Mouse (Mus musculus) liver, embryonic 12.5 days (tissue): Measurements from ENCODE around the gene Irs2. TPM values are rescaled to one million over a fixed set of nuclear protein-coding genes. Genes with fewer than 3 reads are reported as not detected.

Experiments used
- ATAC-seq: fragments of 200-750 bp; cut with Nextera tagmentation; 2 replicates; pipeline ENCODE4 v1.8.0; 2017; ENCODE audit warnings: moderate number of reproducible peaks, mild to moderate bottlenecking, moderate library complexity
- H3K27ac ChIP-seq: fragments of 300-500 bp; sonication (generic); 2 replicates; pipeline ENCODE4 v1.5.1; 2016; ENCODE audit warnings: mild to moderate bottlenecking
- H3K27me3 ChIP-seq: fragments of 300-500 bp; sonication (generic); replicated peaks from 2 replicates; pipeline ENCODE4 v1.6.1; 2016; ENCODE audit warnings: mild to moderate bottlenecking, moderate library complexity
- H3K36me3 ChIP-seq: fragments of 300-500 bp; sonication (generic); 2 replicates; pipeline ENCODE4 v1.6.1; 2016; ENCODE audit warnings: mild to moderate bottlenecking, moderate library complexity
- H3K4me1 ChIP-seq: fragments of 300-500 bp; sonication (generic); 2 replicates; pipeline ENCODE4 v1.6.1; 2016
- H3K4me2 ChIP-seq: fragments of 300-500 bp; sonication (generic); 2 replicates; pipeline ENCODE4 v1.6.1; 2016; ENCODE audit warnings: mild to moderate bottlenecking, moderate library complexity
- H3K4me3 ChIP-seq: fragments of 300-500 bp; sonication (generic); 2 replicates; pipeline ENCODE4 v1.5.1; 2016; ENCODE audit warnings: mild to moderate bottlenecking, moderate library complexity
- H3K9ac ChIP-seq: fragments of 300-500 bp; sonication (generic); 2 replicates; pipeline ENCODE4 v1.6.1; 2016; ENCODE audit warnings: mild to moderate bottlenecking, moderate library complexity
- H3K9me3 ChIP-seq: fragments of 300-500 bp; sonication (generic); replicated peaks from 2 replicates; pipeline ENCODE4 v1.6.1; 2016; ENCODE audit warnings: mild to moderate bottlenecking, moderate library complexity
- WGBS: fragments of 180-500 bp; shearing (Covaris S2); methylation state at CpG from one replicate; pipeline ENCODE4 v1.1.7; 2016; ENCODE audit not compliant: insufficient replicate concordance; 5-methylcytosine and 5-hydroxymethylcytosine counted together
- polyA plus RNA-seq: library from polyadenylated mRNA; unstranded; fragments of >200 nt; fragmentation: Nextera tagmentation; extraction: Ambion mirVana; gene quantifications from 2 replicates; pipeline ENCODE4 v1.2.1, GENCODE M21; 2016

Irs2 gene
- polyA plus RNA-seq, result 9.6 and 10.4 TPM in 2 replicates

GRCm38 (mm10) chr8:11008379-11008775 lies at the start of gene Irs2:
TSS of gene Irs2 (minus strand) at chr8:11008458.
- WGBS, result 1% methylated on average over 62 of the region's 64 CpGs
- H3K36me3 ChIP-seq, result peaks cover 27% of the 10 kb centered on the region
- peak within 1 kb of the TSS; percentile 90 for H3K4me2 ChIP-seq
- peak within 1 kb of the TSS; percentile 97 for H3K27ac ChIP-seq
- H3K9ac ChIP-seq, result peak within 1 kb of the TSS; percentile 94
- peaks cover 58% of the 10 kb centered on the region for H3K4me1 ChIP-seq
- H3K4me3 ChIP-seq, result peak within 1 kb of the TSS; percentile 88
- peaks cover 14% of the 10 kb centered on the region; the same call in 1 of the 2 replicates for H3K27me3 ChIP-seq
- no peaks in the 10 kb centered on the region for H3K9me3 ChIP-seq
- ATAC-seq, result no peak

- H3K36me3 ChIP-seq, result no peaks in the 10 kb centered on the region
- peak; percentile 31; the same call in 1 of the 2 replicates for ATAC-seq
- H3K9me3 ChIP-seq, result no peaks in the 10 kb centered on the region
- H3K4me2 ChIP-seq, result no peak overlapping the region
- peaks cover 5% of the 10 kb centered on the region; the same call in 1 of the 2 replicates for H3K4me1 ChIP-seq
- peaks cover 3% of the 10 kb centered on the region; the same call in 1 of the 2 replicates for H3K27me3 ChIP-seq
- 70% methylated on average over 5 of the region's 5 CpGs for WGBS
- no peak overlapping the region for H3K4me3 ChIP-seq
- no peak overlapping the region for H3K9ac ChIP-seq
- H3K27ac ChIP-seq, result no peak overlapping the region
These were observed 48.4 kb upstream of the Irs2 start for GRCm38 (mm10) chr8:11056665-11057064.

GRCm38 (mm10) chr8:11056175-11056563 lies 47.9 kb upstream of the Irs2 start:
- H3K4me2 ChIP-seq, result no peak overlapping the region
- H3K9ac ChIP-seq, result no peak overlapping the region
- peaks cover 3% of the 10 kb centered on the region; the same call in 1 of the 2 replicates for H3K27me3 ChIP-seq
- H3K9me3 ChIP-seq, result no peaks in the 10 kb centered on the region
- H3K27ac ChIP-seq, result no peak overlapping the region
- H3K36me3 ChIP-seq, result no peaks in the 10 kb centered on the region
- peaks cover 5% of the 10 kb centered on the region; the same call in 1 of the 2 replicates for H3K4me1 ChIP-seq
- ATAC-seq, result no peak
- WGBS, result 66% methylated on average over 8 of the region's 8 CpGs
- no peak overlapping the region for H3K4me3 ChIP-seq

- Histone ChIP-seq H3K9me3 (no peaks in the 10 kb centered on the region), H3K4me3 (no peak overlapping the region), H3K27me3 (peaks cover 3% of the 10 kb centered on the region; the same call in 1 of the 2 replicates), H3K4me1 (peaks cover 5% of the 10 kb centered on the region; the same call in 1 of the 2 replicates), H3K4me2 (no peak overlapping the region), H3K36me3 (no peaks in the 10 kb centered on the region), H3K27ac (0 out of 2 replicates have a peak overlapping the region, but pooled peaks have one; percentile 47), H3K9ac (no peak overlapping the region)
- 72% methylated on average over 16 of the region's 16 CpGs for WGBS
- ATAC-seq, result peak; percentile 68
These were observed 47.4 kb upstream of the Irs2 start for GRCm38 (mm10) chr8:11055557-11056174.

- Histone ChIP-seq H3K9me3 (no peaks in the 10 kb centered on the region), H3K27ac (no peak overlapping the region), H3K4me2 (no peak overlapping the region), H3K27me3 (no peaks in the 10 kb centered on the region), H3K4me1 (peaks cover 8% of the 10 kb centered on the region), H3K9ac (no peak overlapping the region), H3K36me3 (no peaks in the 10 kb centered on the region), H3K4me3 (no peak overlapping the region)
- WGBS, result 33% methylated on average over 5 of the region's 5 CpGs
- ATAC-seq, result no peak
These were observed 41.6 kb upstream of the Irs2 start for GRCm38 (mm10) chr8:11049835-11050234.

- no peak overlapping the region for H3K27ac ChIP-seq
These were observed 39.6 kb upstream of the Irs2 start for GRCm38 (mm10) chr8:11047812-11048211.

GRCm38 (mm10) chr8:11044660-11045059 lies 36.4 kb upstream of the Irs2 start:
- no peak overlapping the region for H3K9ac ChIP-seq
- no peaks in the 10 kb centered on the region for H3K36me3 ChIP-seq
- H3K27me3 ChIP-seq, result no peaks in the 10 kb centered on the region
- no peak overlapping the region for H3K4me3 ChIP-seq
- H3K4me1 ChIP-seq, result peaks cover 17% of the 10 kb centered on the region
- no peak overlapping the region for H3K27ac ChIP-seq
- H3K9me3 ChIP-seq, result no peaks in the 10 kb centered on the region
- 75% methylated on average over 11 of the region's 11 CpGs for WGBS
- no peak overlapping the region for H3K4me2 ChIP-seq
- ATAC-seq, result no peak

More at GRCm38 (mm10) chr8:11047812-11048211, 39.6 kb upstream of the Irs2 start:
- no peaks in the 10 kb centered on the region for H3K36me3 ChIP-seq
- H3K9ac ChIP-seq, result no peak overlapping the region
- WGBS, result 24% methylated on average over 1 of the region's 1 CpGs
- peaks cover 12% of the 10 kb centered on the region for H3K4me1 ChIP-seq
- ATAC-seq, result peak; percentile 79
- no peaks in the 10 kb centered on the region for H3K9me3 ChIP-seq
- no peak overlapping the region for H3K4me2 ChIP-seq
- H3K27me3 ChIP-seq, result no peaks in the 10 kb centered on the region
- no peak overlapping the region for H3K4me3 ChIP-seq

- 81% methylated on average over 4 of the region's 4 CpGs for WGBS
- no peak for ATAC-seq
These were observed 35.3 kb upstream of the Irs2 start for GRCm38 (mm10) chr8:11043591-11043990.

GRCm38 (mm10) chr8:11042872-11043587 lies 34.8 kb upstream of the Irs2 start:
- 61% methylated on average over 9 of the region's 9 CpGs for WGBS
- no peak overlapping the region for H3K4me3 ChIP-seq
- H3K27me3 ChIP-seq, result no peaks in the 10 kb centered on the region
- no peaks in the 10 kb centered on the region for H3K9me3 ChIP-seq
- H3K4me2 ChIP-seq, result no peak overlapping the region
- no peaks in the 10 kb centered on the region for H3K36me3 ChIP-seq
- H3K27ac ChIP-seq, result 0 out of 2 replicates have a peak overlapping the region, but pooled peaks have one; percentile 7
- peaks cover 17% of the 10 kb centered on the region for H3K4me1 ChIP-seq
- H3K9ac ChIP-seq, result peak overlapping the region; percentile 4; the same call in 1 of the 2 replicates
- peak; percentile 39; the same call in 1 of the 2 replicates for ATAC-seq

More at GRCm38 (mm10) chr8:11043591-11043990, 35.3 kb upstream of the Irs2 start:
- Histone ChIP-seq H3K4me3 (no peak overlapping the region), H3K4me2 (no peak overlapping the region), H3K4me1 (peaks cover 17% of the 10 kb centered on the region), H3K9ac (no peak overlapping the region), H3K27me3 (no peaks in the 10 kb centered on the region), H3K36me3 (no peaks in the 10 kb centered on the region), H3K27ac (no peak overlapping the region), H3K9me3 (no peaks in the 10 kb centered on the region)

GRCm38 (mm10) chr8:11040088-11040487 lies 31.8 kb upstream of the Irs2 start:
- ATAC-seq, result no peak

GRCm38 (mm10) chr8:11038788-11039187 lies 30.5 kb upstream of the Irs2 start:
- no peak for ATAC-seq

More at GRCm38 (mm10) chr8:11040088-11040487, 31.8 kb upstream of the Irs2 start:
- Histone ChIP-seq H3K27me3 (no peaks in the 10 kb centered on the region; the same call in 1 of the 2 replicates), H3K4me3 (no peak overlapping the region), H3K4me1 (peaks cover 9% of the 10 kb centered on the region), H3K36me3 (no peaks in the 10 kb centered on the region), H3K4me2 (no peak overlapping the region), H3K9me3 (no peaks in the 10 kb centered on the region), H3K9ac (no peak overlapping the region), H3K27ac (no peak overlapping the region)
- WGBS, result 61% methylated on average over 7 of the region's 7 CpGs

GRCm38 (mm10) chr8:11038367-11038766 lies 30.1 kb upstream of the Irs2 start:
- Histone ChIP-seq H3K9ac (no peak overlapping the region), H3K36me3 (no peaks in the 10 kb centered on the region), H3K9me3 (no peaks in the 10 kb centered on the region), H3K4me1 (peaks cover 9% of the 10 kb centered on the region), H3K4me2 (no peak overlapping the region), H3K27me3 (no peaks in the 10 kb centered on the region; the same call in 1 of the 2 replicates), H3K27ac (no peak overlapping the region), H3K4me3 (no peak overlapping the region)
- ATAC-seq, result no peak
- WGBS, result 57% methylated on average over 5 of the region's 5 CpGs

More at GRCm38 (mm10) chr8:11038788-11039187, 30.5 kb upstream of the Irs2 start:
- Histone ChIP-seq H3K4me1 (peaks cover 9% of the 10 kb centered on the region), H3K4me2 (no peak overlapping the region), H3K27me3 (no peaks in the 10 kb centered on the region; the same call in 1 of the 2 replicates), H3K27ac (no peak overlapping the region), H3K36me3 (no peaks in the 10 kb centered on the region), H3K4me3 (no peak overlapping the region), H3K9me3 (no peaks in the 10 kb centered on the region), H3K9ac (no peak overlapping the region)
- 46% methylated on average over 5 of the region's 5 CpGs for WGBS
